Mouse (Mus musculus): ENCODE measurements at regions not wholly inside any gene's neighbourhood (a gene's known extent, or its start where the extent isn't known, plus 50 kb on each side); places are given as distances from the start of the nearest gene placed in this dataset.
"Not testable (repeated sequence)": the region's sequence is repeated elsewhere in the genome, so short reads cannot be mapped to it uniquely, and the experiment has no call there.

- no peak for DNase-seq
Measured at GRCm38 (mm10) chr7:64027100-64027499, 88.4 kb upstream of the Klf13 start.

GRCm38 (mm10) chr7:64025155-64025554 lies 86.4 kb upstream of the Klf13 start:
- no peak for DNase-seq

- no peak for DNase-seq
Measured at GRCm38 (mm10) chr7:64024253-64024652, 85.5 kb upstream of the Klf13 start.

DNA sequence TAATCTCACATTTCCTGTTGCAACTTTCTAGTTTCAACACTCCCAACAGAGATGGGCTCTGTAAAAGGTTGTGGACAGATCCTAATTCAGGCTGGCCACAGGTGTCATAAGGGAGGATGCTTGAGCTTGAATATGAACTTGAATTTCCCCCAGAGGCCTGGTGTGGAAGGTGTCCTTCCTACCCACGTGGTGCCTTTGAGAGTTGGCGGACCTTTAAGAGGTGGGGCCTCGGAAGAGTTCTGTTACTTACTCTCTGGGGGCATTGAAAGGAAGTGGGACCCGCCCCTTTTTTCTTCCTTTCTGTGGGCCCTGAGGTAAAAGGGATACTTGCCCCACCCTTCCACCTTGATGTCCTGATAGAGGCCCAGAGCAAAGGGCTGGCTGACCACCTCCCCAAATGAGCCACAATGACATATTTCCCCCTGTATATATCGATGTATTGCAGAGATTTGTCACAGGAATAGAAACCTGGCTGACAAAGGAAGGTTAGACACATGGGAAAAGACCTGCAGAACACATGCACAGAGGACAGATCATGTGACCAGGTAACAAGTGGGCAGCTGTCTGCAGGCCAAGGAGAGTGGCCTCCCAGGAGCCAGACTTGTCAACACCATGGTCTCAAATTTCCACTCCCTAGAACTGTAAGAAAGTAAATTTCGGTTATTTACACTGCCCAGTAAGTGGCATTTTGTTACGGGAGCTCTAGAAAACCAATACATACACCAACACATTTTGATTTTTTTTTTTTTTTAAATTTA lies 84.2 kb upstream of the Klf13 start:
- DNase-seq = no peak

GRCm38 (mm10) chr7:64021241-64022108 lies 82.8 kb upstream of the Klf13 start:
- no peak for DNase-seq

GRCm38 (mm10) chr7:64018107-64018506 lies 79.4 kb upstream of the Klf13 start:
- DNase-seq = no peak

- DNase-seq = no peak
Measured at GRCm38 (mm10) chr7:64016874-64017273, 78.2 kb upstream of the Klf13 start.

DNA sequence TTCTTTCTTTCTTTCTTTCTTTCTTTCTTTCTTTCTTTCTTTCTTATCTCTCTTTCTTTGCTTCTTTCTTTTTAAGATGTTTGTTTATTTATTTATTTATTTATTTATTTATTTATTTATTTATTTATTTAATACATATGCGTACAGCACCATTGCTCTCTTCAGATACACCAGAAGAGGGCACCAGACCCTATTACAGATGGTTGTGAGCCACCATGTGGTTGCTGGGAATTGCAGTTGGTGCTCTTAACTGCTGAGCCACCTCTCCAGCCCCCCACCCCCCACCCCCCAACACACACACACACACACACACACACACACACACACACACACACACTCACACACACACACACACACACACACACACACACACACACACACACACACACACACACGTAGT lies 76.4 kb upstream of the Klf13 start:
- DNase-seq = not testable (repeated sequence)

GRCm38 (mm10) chr7:64014227-64014626 lies 75.5 kb upstream of the Klf13 start:
- no peak for DNase-seq

GRCm38 (mm10) chr7:64013023-64013547 lies 74.4 kb upstream of the Klf13 start:
- DNase-seq = no peak

DNA sequence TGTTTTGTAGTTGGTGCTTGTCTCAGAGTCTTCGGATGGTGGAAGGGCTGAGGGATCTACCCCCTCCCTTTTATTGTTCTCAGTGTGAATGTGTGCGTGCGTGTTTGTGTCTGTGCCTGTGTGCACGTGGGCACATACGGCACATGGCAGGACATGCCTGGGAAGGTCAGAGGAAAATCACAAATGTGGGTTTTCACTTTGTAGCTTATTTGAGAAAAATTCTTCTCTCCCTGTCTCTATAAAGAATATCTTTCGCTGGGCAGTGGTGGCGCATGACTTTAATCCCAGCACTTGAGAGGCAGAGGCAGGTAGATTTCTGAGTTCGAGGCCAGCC lies 73.5 kb upstream of the Klf13 start:
- no peak for DNase-seq

GRCm38 (mm10) chr7:64011563-64012267 lies 73.0 kb upstream of the Klf13 start:
- no peak for DNase-seq

DNA sequence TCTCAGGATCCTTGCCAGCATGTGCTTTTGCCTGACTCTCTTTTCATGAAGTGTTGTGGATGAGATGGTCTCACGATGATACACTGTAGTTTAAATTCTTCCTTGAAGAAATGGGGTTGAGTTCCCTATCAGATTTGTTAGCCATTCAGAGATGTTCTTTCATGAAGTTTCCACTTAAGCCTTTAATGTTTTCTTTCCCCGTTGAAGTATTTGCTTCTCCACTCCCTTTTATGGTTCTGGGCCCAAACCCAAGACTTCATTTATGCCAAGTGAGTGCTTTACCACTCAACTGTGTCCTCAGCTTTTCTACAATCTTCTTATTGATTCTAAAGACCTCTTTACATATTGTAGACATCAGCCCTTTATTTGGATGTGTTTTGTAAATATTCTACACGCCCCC lies 71.9 kb upstream of the Klf13 start:
- DNase-seq = no peak

DNA sequence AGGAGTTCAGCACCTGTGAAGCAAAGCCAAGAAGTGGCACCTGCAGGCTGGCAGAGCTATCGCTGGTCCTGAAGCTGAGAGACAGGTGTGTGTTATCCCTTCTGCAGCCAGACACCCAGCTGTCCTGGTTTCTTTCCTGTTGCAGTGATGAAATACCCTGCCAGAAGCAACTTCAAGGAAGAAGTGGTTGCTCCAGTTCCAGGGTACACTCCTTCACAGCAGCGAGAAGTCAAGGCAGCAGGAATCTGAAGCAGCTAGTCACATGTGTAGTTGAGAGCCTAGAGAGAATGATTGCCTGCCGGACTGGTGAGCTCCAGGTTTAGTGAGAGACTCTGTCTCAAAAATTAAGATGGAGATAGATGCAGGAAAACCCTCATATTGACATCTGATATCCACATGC lies 69.1 kb upstream of the Klf13 start:
- no peak for DNase-seq

DNA sequence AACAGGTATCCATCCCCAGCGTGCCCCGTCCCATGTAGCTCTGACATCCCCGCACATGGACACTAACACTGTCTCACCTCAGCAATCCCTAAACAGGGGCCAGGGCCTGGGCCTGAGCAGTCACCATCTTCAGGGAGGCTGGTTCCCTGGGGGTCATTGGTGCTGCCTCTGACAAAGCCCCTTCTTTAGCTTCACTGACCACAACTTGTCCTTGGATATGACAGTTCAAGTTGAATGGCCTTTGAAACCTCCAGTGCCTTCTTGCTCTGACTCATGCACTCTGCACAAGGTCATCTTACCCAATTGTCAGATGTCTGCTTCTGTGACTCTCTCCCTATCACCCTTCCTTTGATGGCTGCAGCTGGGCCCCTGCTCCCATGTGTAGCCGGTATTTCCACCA lies 68.2 kb upstream of the Klf13 start:
- peak; percentile 76 for DNase-seq

DNA sequence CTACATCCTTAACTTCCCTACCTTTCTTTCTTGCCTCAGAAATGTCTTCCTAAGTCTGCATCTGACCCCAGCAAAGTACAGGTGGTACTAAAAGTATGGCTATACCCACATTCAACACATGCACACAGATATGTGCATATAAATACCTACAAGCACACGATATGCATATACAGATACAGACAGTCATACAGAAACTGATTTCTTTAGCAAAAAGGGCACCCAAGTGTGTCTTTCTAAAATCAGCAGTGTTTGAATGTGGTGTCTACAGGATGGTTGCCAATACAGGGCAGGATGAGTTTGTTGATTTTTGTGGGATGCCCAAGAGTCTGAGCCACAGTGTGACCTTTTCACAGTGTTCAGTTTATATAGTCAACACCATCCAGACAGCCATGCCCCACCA lies 67.0 kb upstream of the Klf13 start:
- no peak for DNase-seq

DNA sequence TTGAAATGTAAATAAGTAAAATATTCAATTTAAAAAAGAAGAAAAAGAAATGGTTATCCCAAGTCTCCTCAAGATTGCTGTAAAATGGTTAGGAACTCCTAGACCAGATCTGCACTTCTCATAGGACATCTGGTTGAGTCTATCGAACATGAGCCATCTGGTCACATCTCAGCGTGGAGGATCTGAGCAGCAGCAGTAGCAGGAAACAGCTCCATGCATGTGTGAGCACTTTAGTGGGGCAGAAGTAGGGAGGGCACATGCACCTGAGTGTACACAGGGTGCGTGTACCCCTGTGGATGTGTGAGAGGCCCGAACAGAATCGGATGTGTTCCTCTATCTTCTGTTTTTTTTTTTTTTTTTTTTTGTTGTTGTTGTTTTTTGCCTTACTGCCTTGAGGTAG lies 65.2 kb upstream of the Klf13 start:
- no peak for DNase-seq

GRCm38 (mm10) chr7:64001611-64002111 lies 62.9 kb upstream of the Klf13 start:
- no peak for DNase-seq

GRCm38 (mm10) chr7:63998995-63999960 lies 60.6 kb upstream of the Klf13 start:
- no peak for DNase-seq

- no peak for DNase-seq
Measured at GRCm38 (mm10) chr7:63997997-63998396, 59.3 kb upstream of the Klf13 start.

DNA sequence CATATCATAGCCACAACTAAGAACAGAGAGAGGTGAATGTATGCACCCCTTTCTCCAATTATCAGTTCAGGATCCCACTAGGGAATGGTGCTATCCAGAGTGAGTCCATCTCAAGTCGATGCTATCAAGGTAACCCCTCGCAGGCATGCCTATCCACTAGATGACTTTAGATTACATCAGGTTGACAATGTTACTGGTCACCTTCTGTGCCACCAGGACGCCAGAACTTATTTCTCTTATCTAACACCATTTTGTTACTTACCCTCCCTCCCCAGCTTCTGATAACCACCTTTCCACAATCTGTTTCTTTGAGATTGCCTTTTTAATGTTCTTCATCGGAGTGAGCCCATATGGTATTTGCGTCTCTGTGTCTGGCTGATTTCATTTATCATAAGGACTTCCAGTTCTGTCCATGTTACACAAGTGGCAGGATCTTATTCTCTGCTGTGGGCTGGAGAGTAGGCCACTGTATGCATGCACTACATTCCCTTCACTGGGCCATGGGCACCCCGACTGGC lies 57.9 kb upstream of the Klf13 start:
- no peak for DNase-seq

All from adrenal gland, adult 8-10 months (tissue).